Mouse (Mus musculus): ENCODE measurements around the gene Yif1a. TPM values are rescaled to one million over a fixed set of nuclear protein-coding genes. Genes with fewer than 3 reads are reported as not detected.

Gene Yif1a
- 70.5 and 73.4 TPM in 2 replicates for polyA plus RNA-seq (2016; fragmentation: Nextera tagmentation; extraction: Ambion mirVana)

DNA sequence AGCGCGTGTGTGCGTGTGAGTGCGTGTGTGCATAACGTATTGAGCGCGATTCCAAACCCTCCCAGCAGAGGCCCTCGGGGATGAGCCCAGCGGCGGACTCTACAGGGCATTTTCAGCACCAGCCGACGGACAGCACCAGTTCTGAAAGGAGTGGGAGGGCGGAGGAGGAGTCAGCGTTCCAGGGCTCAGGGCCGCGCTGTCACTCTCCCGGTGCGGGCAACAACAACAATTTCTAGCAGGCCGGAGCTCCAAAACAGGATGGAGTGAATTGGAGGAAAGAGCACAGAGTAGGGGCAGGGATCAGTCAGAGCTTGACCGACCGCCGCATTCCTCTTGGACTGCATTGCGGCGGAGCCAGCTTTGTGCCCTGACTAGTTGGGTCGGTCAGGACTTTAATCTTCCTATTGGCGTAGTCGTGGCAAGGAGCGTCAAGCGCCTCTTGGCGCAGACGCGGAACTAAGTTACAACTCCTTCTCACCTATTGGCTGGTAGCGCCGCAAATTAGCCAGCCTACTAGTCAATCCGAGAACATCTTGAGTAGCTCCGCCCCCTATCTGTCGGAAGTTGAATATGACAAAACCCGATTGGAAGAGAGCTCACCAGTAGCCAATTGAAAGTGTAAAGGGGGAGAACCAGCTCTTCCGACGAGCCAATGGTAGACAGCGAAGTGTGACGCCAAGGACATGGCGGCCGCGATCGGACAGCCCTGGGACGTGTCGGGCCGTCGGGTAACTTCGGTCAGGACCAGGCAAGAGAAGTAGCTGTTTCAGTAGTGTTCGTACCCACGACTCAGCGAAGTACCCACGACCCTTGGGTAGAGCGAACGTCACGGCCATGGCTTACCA is at the start of gene Yif1a:
Yif1a (plus strand) TSS at position 655 of the 845 bp plus-strand sequence.
- peaks cover 31% of the 10 kb centered on the region for H3K4me1 ChIP-seq
- under 1% methylated on average over 58 of the region's 58 CpGs for WGBS
- peaks cover 34% of the 10 kb centered on the region for H3K36me3 ChIP-seq (replicated peaks)
- DNase-seq (ENCODE audit: low spot score): peak; percentile 95
- H3K4me3 ChIP-seq: peak within 1 kb of the TSS; percentile 90
- peaks cover 35% of the 10 kb centered on the region for H3K27me3 ChIP-seq (replicated peaks; ENCODE audit: low read depth, poor library complexity, severe bottlenecking)
- H3K9me3 ChIP-seq: no peaks in the 10 kb centered on the region
- H3K27ac ChIP-seq (replicated peaks): peak within 1 kb of the TSS; percentile 84

GRCm38 (mm10) chr19:5038709-5039156 is 49.6 kb upstream of the Yif1a start, which contains the start of the genes B4gat1 and AC124502.3:
TSS of gene B4gat1 (plus strand) at chr19:5038826.
TSS of gene AC124502.3 (plus strand) at chr19:5038891.
- H3K27me3 ChIP-seq (replicated peaks; ENCODE audit: low read depth, poor library complexity, severe bottlenecking): peaks cover 7% of the 10 kb centered on the region; the same call in 1 of the 2 replicates
- H3K4me3 ChIP-seq: peak within 1 kb of the TSS; percentile 95
- under 1% methylated on average over 44 of the region's 44 CpGs for WGBS
- peaks cover 12% of the 10 kb centered on the region for H3K36me3 ChIP-seq (replicated peaks)
- peak; percentile 94 for DNase-seq (ENCODE audit: low spot score)
- H3K9me3 ChIP-seq: no peaks in the 10 kb centered on the region
- peaks cover 45% of the 10 kb centered on the region for H3K4me1 ChIP-seq
- peak within 1 kb of the TSS; percentile 95 for H3K27ac ChIP-seq (replicated peaks)

DNA sequence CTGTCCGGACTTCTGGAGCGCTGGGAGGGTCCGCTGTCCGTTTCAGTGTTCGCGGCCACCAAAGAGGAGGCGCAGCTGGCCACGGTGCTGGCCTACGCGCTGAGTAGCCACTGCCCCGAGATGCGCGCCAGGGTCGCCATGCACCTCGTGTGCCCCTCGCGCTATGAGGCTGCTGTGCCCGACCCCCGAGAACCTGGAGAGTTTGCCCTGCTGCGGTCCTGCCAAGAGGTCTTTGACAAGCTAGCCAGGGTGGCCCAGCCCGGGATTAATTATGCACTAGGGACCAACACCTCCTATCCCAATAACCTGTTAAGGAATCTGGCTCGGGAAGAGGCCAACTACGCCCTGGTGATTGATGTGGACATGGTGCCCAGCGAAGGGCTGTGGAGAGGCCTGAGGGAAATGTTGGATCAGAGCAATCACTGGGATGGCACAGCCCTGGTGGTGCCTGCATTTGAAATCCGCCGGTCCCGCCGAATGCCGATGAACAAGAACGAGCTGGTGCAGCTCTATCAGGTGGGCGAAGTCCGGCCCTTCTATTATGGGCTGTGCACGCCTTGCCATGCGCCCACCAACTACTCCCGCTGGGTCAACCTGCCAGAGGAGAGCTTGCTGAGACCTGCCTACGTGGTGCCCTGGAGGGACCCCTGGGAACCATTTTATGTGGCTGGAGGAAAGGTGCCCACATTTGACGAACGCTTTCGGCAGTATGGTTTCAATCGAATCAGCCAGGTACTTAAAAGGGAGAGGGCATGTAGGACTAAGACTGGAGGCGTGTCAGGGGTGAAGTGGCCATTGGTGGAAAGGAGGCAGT is 48.8 kb upstream of the Yif1a start:
- peaks cover 7% of the 10 kb centered on the region; the same call in 1 of the 2 replicates for H3K27me3 ChIP-seq (replicated peaks; ENCODE audit: low read depth, poor library complexity, severe bottlenecking)
- peak; percentile 24 for DNase-seq (ENCODE audit: low spot score)
- WGBS: 15% methylated on average over 41 of the region's 41 CpGs
- no peaks in the 10 kb centered on the region for H3K9me3 ChIP-seq
- peaks cover 45% of the 10 kb centered on the region for H3K4me1 ChIP-seq
- peak overlapping the region; percentile 95 for H3K27ac ChIP-seq (replicated peaks)
- H3K4me3 ChIP-seq: peak overlapping the region; percentile 95
- H3K36me3 ChIP-seq (replicated peaks): peaks cover 19% of the 10 kb centered on the region

DNA sequence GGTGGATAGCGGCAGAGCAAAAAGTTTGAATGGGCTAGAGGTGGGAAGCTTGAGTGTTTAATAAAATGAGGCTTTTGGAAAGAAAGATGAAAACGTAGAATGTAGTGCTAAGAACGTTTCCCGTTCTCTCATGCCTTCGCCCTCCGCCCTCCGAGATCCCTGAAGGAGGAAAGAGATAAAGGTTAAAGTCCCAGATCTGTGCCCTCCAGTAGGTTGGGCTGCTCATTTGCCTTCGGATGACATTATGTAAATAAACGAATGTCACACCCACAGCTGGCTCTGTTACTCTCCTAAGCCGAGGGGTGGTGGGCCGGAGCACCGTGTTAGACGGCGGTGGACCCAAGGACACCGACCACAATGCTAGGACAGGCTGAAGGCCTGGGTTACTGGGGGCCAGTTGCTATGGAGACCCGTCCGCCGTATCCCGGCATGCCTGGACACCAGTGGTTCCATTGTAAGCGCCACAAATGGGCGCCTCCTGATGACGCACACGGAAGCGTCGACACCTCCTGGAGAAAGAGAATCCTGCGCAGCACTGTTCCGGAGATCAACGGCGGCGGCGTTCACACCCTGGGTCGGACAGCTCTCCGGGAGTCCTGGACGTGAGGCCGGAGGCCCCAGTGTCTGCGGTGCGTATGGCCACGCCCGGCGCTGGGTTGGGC is 47.3 kb upstream of the Yif1a start, which contains the start of gene Brms1:
Brms1 (plus strand) TSS at position 493 of the 662 bp plus-strand sequence.
- 9% methylated on average over 40 of the region's 40 CpGs for WGBS
- H3K4me3 ChIP-seq: peak within 1 kb of the TSS; percentile 95
- H3K27ac ChIP-seq (replicated peaks): peak within 1 kb of the TSS; percentile 81
- peaks cover 45% of the 10 kb centered on the region for H3K4me1 ChIP-seq
- H3K9me3 ChIP-seq: no peaks in the 10 kb centered on the region
- DNase-seq (ENCODE audit: low spot score): peak; percentile 94
- peaks cover 7% of the 10 kb centered on the region; the same call in 1 of the 2 replicates for H3K27me3 ChIP-seq (replicated peaks; ENCODE audit: low read depth, poor library complexity, severe bottlenecking)
- H3K36me3 ChIP-seq (replicated peaks): peaks cover 31% of the 10 kb centered on the region

GRCm38 (mm10) chr19:5041588-5041987 is 46.8 kb upstream of the Yif1a start:
- H3K27me3 ChIP-seq (replicated peaks; ENCODE audit: low read depth, poor library complexity, severe bottlenecking): peaks cover 7% of the 10 kb centered on the region; the same call in 1 of the 2 replicates
- H3K27ac ChIP-seq (replicated peaks): peak overlapping the region; percentile 81
- 3% methylated on average over 16 of the region's 16 CpGs for WGBS
- H3K4me3 ChIP-seq: peak overlapping the region; percentile 95
- H3K9me3 ChIP-seq: no peaks in the 10 kb centered on the region
- peaks cover 37% of the 10 kb centered on the region for H3K36me3 ChIP-seq (replicated peaks)
- no peak for DNase-seq (ENCODE audit: low spot score)
- H3K4me1 ChIP-seq: peaks cover 45% of the 10 kb centered on the region

GRCm38 (mm10) chr19:5045531-5045930 is 42.8 kb upstream of the Yif1a start:
- no peak for DNase-seq (ENCODE audit: low spot score)
- H3K9me3 ChIP-seq: no peaks in the 10 kb centered on the region
- H3K4me3 ChIP-seq: no peak overlapping the region
- H3K27me3 ChIP-seq (replicated peaks; ENCODE audit: low read depth, poor library complexity, severe bottlenecking): peaks cover 8% of the 10 kb centered on the region
- H3K27ac ChIP-seq (replicated peaks): no peak overlapping the region
- H3K36me3 ChIP-seq (replicated peaks): peaks cover 69% of the 10 kb centered on the region
- WGBS: 75% methylated on average over 4 of the region's 4 CpGs
- peaks cover 34% of the 10 kb centered on the region for H3K4me1 ChIP-seq

DNA sequence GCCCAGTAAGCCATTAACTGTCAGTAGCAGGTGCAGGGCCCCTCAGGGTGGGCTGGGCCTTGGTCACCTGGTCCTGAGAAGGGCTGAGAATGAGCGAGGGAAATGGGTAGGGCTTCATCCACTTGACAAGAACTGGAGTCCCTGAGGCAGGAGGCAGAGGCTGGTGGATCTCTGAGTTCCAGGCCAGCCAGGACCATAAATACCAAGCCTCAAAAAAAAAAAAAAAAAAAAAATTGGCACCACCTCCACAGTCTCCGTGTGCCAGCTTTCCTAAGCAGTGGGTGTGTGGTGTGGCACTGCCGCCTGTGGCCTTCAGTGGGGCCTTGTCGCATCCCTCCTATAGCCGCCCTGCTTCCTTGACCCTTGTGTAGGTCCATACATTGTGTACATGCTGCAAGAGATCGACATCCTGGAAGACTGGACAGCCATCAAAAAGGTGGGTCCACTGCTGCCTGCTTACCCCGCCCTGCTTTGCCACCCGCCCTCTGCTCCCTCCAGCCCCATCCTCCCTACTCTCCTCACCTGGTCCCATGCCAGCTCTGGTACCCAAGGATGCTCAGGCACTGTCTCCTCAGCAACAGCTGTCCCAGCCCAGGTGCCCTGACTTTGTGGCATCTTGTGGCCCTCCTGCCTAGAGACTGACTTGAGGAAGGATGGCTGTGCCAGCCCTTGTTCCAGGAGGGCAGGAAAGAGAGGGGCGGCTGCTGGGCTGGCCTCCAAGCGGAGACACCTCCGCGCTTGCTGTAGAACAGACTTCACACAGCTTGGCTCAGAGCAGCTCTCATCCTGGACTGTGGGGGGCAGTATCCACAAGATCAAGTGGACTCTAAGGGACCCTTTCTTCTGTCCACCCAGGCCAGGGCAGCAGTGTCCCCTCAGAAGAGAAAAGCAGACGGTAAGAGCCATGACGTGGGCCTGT is 39.9 kb upstream of the Yif1a start:
- Histone ChIP-seq H3K4me3 (peak overlapping the region; percentile 21; the same call in 1 of the 2 replicates), H3K4me1 (peaks cover 36% of the 10 kb centered on the region), H3K27me3 (replicated peaks; ENCODE audit: low read depth, poor library complexity, severe bottlenecking) (peaks cover 37% of the 10 kb centered on the region), H3K36me3 (replicated peaks) (peaks cover 62% of the 10 kb centered on the region), H3K27ac (replicated peaks) (no peak overlapping the region), H3K9me3 (no peaks in the 10 kb centered on the region)
- WGBS: 87% methylated on average over 14 of the region's 14 CpGs
- no peak for DNase-seq (ENCODE audit: low spot score)

DNA sequence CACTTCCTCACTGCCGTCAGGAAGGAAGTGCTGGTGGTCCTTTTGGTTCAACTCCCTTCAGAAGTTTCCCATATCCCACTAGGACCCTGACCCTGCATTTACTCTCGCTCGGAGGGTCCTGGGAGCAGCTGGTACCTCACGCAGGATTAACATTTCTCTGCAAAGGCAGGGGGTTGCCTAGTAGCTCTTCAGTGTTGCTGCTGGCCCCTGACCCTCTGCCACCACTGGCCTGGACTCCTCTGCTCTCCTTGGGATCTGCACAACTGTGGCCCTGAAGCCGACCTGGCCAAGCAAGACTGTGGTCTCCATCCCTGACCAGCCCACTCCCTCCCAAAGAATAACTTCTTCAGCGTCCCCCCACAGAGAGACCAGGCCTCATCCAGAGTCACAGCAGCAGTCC is 39.0 kb upstream of the Yif1a start:
- DNase-seq (ENCODE audit: low spot score): no peak
- Histone ChIP-seq H3K9me3 (no peaks in the 10 kb centered on the region), H3K27me3 (replicated peaks; ENCODE audit: low read depth, poor library complexity, severe bottlenecking) (peaks cover 46% of the 10 kb centered on the region), H3K4me1 (peaks cover 36% of the 10 kb centered on the region), H3K27ac (replicated peaks) (no peak overlapping the region), H3K4me3 (no peak overlapping the region), H3K36me3 (replicated peaks) (peaks cover 54% of the 10 kb centered on the region)
- WGBS: 79% methylated on average over 6 of the region's 6 CpGs

GRCm38 (mm10) chr19:5050047-5050905 is 38.1 kb upstream of the Yif1a start, which contains the start of gene Rin1:
TSS of gene Rin1 (plus strand) at chr19:5050481.
- peaks cover 54% of the 10 kb centered on the region for H3K27me3 ChIP-seq (replicated peaks; ENCODE audit: low read depth, poor library complexity, severe bottlenecking)
- no peaks in the 10 kb centered on the region for H3K9me3 ChIP-seq
- peak within 1 kb of the TSS; percentile 67 for H3K27ac ChIP-seq (replicated peaks)
- H3K4me1 ChIP-seq: peaks cover 36% of the 10 kb centered on the region
- WGBS: 12% methylated on average over 14 of the region's 14 CpGs
- H3K36me3 ChIP-seq (replicated peaks): peaks cover 49% of the 10 kb centered on the region
- H3K4me3 ChIP-seq: peak within 1 kb of the TSS; percentile 44
- peak; percentile 76 for DNase-seq (ENCODE audit: low spot score)

DNA sequence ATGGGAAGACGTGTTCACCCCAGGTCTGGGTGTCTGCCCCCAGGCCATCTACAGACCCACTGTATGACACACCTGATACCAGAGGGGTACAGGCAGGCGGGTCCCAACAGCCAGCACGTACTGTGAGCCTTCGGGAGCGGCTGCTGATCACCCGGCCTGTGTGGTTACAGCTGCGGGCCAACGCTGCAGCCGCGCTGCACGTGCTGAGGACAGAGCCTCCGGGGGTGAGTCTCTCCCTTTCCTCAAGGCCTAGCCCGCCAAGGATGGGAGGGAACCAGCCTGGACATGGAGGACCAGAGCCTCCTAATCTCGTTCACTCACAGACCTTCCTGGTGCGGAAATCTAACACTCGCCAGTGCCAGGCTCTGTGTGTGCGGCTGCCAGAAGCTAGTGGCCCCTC is 37.3 kb upstream of the Yif1a start:
- 4% methylated on average over 17 of the region's 17 CpGs for WGBS
- peak overlapping the region; percentile 44 for H3K4me3 ChIP-seq

More for the DNA sequence above, 37.3 kb upstream of the Yif1a start:
- peaks cover 41% of the 10 kb centered on the region for H3K36me3 ChIP-seq (replicated peaks)
- H3K27ac ChIP-seq (replicated peaks): peak overlapping the region; percentile 67
- H3K9me3 ChIP-seq: no peaks in the 10 kb centered on the region
- peak; percentile 52 for DNase-seq (ENCODE audit: low spot score)
- peaks cover 56% of the 10 kb centered on the region for H3K27me3 ChIP-seq (replicated peaks; ENCODE audit: low read depth, poor library complexity, severe bottlenecking)
- H3K4me1 ChIP-seq: peaks cover 36% of the 10 kb centered on the region
